Mouse (Mus musculus): ENCODE measurements around the gene Sestd1. TPM values are rescaled to one million over a fixed set of nuclear protein-coding genes. Genes with fewer than 3 reads are reported as not detected.

The Sestd1 gene
- total and polyA plus RNA-seq, 2 experiments from 2014 or later, result 21.0 to 41.3 TPM

- Histone ChIP-seq H3K4me3 (ENCODE audit: low read length) (no peak overlapping the region), H3K36me3 (ENCODE audit: insufficient read depth, low read length) (no peaks in the 10 kb centered on the region), H3K27ac (no peak overlapping the region), H3K27me3 (ENCODE audit: insufficient read depth, low read length) (no peaks in the 10 kb centered on the region), H3K4me1 (ENCODE audit: insufficient read depth, low read length) (no peaks in the 10 kb centered on the region), H3K9me3 (ENCODE audit: low read length) (no peaks in the 10 kb centered on the region), H3K9ac (replicated peaks; ENCODE audit: low read length) (no peak overlapping the region), H3K4me2 (ENCODE audit: low read depth, low read length) (no peak overlapping the region)
- DNase-seq (ENCODE audit: low spot score) (no peak), ATAC-seq (no peak)
- TF ChIP-seq CTCF (IDR thresholded peaks at IDR 0.05; ENCODE audit: low read depth), result no peak
- WGBS, result 34% methylated on average over 1 of the region's 1 CpGs
Observed at GRCm38 (mm10) chr2:77134906-77135305, 145.5 kb downstream of the Sestd1 start.

- no peak overlapping the region for H3K9ac ChIP-seq (replicated peaks; ENCODE audit: low read length)
- H3K4me2 ChIP-seq (ENCODE audit: low read depth, low read length), result no peak overlapping the region
- H3K27me3 ChIP-seq (ENCODE audit: insufficient read depth, low read length), result no peaks in the 10 kb centered on the region
- H3K9me3 ChIP-seq (ENCODE audit: low read length), result no peaks in the 10 kb centered on the region
- WGBS, result 98% methylated on average over 1 of the region's 1 CpGs
- no peaks in the 10 kb centered on the region for H3K4me1 ChIP-seq (ENCODE audit: insufficient read depth, low read length)
- DNase-seq (ENCODE audit: low spot score), result no peak
- H3K4me3 ChIP-seq (ENCODE audit: low read length), result no peak overlapping the region
- no peak for TF ChIP-seq CTCF (IDR thresholded peaks at IDR 0.05; ENCODE audit: low read depth)
- no peak for ATAC-seq
- no peak overlapping the region for H3K27ac ChIP-seq
- no peaks in the 10 kb centered on the region for H3K36me3 ChIP-seq (ENCODE audit: insufficient read depth, low read length)
Observed at GRCm38 (mm10) chr2:77133407-77133806, 147.0 kb downstream of the Sestd1 start.

Other genes starting within 250 kb of the Sestd1 start
- gene Ccdc141, start 110.0 kb downstream of the Sestd1 start, total RNA-seq (2014; rRNA removed), result 11.7 and 20.0 TPM in 2 replicates
- gene Ccdc141, start 110.0 kb downstream of the Sestd1 start, polyA plus RNA-seq (2015; fragmentation: Nextera tagmentation; extraction: Ambion mirVana), result 10.1 and 13.6 TPM in 2 replicates

Measured in hindbrain, postnatal 0 days (tissue).